Mouse (Mus musculus) CD4-positive helper T cell, adult 2 months (primary cell): ENCODE measurements around the gene Hexim2.

Experiments
- DNase-seq: peaks from one replicate; pipeline ENCODE4 v3.0.0-alpha.2; 2012; ENCODE audit warnings: low read depth, missing footprints, low spot score

The Hexim2 gene

DNA sequence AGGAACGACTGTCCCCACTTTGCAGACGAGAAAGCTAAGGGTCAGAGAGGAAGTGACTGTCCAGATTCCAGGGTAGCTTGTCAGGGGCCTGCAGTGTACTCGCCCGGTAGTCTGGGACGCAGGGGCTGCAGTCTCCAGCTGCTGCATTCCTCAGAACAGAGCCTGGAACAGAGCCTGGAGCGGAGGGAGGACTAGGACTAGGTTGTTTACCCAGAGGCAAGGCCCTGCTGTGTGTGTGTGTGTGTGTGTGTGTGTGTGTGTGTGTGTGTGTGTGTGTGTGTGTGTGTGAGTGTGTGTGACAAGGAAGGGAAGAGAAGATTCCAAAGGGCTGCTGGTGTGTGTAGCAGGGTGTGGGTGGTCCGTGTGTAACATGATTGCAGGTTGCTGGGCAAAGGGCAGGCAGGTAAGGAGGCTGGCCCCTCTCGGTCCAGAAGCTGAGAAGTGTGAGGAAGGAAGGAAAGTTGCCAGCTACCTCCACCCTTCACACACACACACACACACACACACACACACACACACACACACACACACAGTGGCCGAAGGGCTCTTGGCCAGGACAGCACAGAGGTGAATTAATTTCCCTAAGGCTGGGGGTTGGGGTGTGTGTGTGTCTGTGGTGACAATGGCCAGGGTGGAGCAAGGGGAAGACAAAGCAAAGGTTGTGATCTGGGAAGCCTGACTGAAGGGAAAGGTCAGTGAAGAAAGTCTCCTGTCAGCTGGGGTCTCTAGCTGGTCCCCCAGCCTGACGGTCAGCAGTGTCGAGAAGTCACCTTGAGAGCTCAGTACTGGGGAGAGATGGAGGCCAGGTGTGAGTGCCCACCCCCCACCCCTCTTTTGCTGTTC lies 9.1 kb downstream of the Hexim2 start:
- no peak for DNase-seq

DNA sequence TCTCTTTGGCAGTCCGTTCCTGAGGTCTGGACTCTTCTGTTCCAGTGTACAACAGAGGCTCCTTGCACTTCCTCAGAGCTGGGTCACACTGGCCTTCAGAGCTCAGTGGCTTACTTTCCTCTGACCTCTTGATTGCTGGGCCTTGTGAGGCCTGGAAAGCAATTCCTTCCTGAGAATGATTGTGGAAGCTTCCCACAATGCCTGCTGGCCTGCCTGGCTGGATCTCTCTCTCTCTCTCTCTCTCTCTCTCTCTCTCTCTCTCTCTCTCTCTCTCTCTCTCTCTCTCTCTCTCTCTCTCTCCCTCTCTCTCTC lies 9.7 kb downstream of the Hexim2 start:
- DNase-seq = no peak

DNA sequence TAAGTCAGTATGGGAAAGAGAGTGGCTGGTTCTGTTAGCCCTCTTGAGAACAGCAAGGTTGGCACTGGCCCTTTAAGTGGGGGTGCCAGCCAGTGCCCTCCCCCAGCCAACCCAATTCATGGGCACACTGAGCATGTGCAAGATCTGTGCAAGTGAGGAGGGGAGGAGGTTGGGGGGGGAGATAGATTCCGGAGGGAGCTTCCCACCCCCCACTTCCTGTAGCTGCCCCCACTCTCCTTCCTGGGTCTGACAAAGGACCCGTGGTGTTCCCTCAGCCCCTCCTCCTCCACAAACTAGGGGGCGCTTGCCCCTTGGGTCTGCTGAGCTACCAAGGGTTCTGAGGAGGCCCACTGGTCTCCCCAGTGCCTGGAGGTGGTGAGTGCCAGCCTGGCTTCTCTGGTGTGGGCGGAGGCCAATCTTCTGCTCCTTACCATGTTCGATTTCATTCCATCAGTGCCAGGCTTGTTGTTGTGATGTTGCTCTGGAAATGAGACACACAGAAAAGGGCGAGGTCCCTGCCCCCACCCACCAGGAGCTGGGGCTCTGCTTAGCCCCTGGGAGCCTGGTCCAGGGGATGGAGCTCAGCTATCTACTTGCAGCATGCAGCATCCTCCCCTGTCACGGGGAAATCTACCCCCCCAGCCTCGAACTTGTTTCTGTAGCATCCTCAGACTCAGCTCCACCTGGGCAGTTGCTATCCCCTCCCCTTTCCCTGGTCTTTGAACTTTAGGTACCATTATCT lies 10.4 kb downstream of the Hexim2 start:
- peak; percentile 83 for DNase-seq

GRCm38 (mm10) chr11:103144309-103145285 lies 12.4 kb downstream of the Hexim2 start:
- DNase-seq = no peak

- DNase-seq = no peak
Observed at GRCm38 (mm10) chr11:103146386-103146785, 14.2 kb downstream of the Hexim2 start.

GRCm38 (mm10) chr11:103147766-103148165 lies 15.5 kb downstream of the Hexim2 start:
- no peak for DNase-seq

GRCm38 (mm10) chr11:103149771-103150170 lies 17.5 kb downstream of the Hexim2 start:
- DNase-seq = no peak

DNA sequence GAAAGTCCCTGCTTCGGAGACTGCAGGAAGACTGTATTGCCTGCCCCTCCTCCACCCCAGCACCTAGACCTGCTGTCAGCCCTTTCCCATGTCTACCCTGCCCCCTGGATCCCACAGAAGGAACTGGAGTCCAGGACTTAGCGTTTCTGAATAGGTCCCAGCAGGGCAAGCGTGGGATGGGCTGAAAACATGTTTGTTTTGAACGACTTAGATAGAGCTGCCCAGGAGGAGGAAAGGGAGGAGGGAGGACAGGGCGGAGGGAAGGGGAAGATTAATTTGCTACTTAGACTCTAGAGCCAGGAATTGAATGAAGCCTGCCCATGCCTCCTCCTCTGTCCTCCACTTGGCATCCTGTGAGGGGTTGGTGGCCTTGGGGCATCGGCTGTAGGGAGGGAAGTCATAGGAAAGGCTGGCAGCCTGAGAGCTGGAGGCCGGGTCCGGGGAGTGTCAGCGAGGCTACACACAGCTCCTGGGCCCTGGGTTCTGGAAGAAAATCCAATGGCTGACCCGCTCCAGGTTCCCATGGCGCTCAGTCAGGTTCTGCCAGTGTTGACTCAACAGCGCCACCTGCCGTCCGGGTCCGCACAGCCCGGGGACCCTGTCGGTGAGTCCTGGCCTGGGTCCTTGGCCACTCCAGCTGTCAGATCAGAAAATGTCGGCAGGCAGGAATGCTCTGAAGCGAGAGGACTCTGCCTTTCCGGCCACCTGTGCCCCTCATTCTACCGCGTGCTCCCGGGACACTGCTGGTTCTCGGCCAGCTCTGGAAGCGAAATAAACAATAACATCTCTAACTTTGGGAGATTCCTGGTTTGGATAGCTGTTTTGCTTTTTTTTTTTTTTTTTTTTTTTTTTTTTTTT lies 26.6 kb downstream of the Hexim2 start:
- DNase-seq = peak; percentile 91

DNA sequence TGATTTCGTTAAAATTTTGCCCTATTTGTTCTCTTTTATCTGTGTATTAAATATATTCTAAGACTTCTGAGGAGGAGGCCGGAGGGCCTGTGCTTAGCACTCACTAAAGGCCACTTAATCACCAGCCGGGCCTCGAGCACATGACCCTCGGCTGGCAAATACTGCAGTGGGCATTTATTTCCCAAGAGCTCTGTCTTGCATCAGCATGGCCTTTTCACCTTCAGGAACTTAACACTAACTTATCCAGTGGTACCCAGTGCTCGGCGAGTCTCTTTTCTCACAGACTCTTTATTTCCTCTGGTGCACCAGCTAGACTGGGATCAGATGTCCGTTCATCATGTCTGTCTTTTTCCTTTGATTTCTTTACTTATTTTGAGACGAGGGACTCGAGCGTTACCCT lies 28.5 kb downstream of the Hexim2 start:
- DNase-seq = no peak

DNA sequence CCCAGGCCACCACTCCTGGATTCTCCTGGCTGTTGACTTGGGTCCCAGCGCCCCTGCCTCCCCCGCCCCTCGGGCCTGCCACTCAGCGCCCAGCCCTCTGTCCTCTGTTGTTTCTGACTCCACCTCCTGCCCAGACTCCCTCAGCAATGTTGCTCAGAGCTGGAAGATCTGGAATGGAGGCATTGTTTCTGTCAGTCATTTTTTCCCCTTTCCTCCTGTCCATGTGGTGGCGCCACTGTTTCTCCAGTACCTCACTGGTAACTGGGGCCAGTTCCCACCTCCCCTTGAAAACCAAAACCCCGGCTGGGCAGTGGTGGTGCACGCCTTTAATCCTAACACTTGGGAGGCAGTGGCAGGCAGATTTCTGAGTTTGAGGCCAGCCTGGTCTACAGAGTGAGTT lies 29.2 kb downstream of the Hexim2 start:
- DNase-seq = no peak

DNA sequence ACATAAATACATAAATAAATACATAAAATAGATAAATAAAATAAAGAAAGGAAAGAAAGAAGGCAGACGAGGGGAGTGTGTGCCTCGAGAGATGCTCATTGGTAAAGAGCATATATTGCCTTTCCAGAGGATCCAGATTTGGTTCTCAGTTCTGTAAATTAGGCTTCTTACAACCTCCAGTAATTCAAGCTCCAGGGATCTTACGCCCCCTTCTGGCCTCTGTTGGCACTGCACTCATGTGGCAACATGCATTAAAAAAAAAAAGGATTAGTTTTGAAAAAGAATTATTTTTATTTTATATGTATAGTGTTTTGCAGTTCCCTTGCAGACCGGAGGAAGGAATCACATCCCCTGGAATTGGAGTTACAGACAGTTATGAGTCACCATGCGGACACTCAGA lies 29.9 kb downstream of the Hexim2 start:
- peak; percentile 57 for DNase-seq

- DNase-seq = no peak
Observed at GRCm38 (mm10) chr11:103164391-103164790, 32.2 kb downstream of the Hexim2 start.

- DNase-seq = peak; percentile 82
Observed at GRCm38 (mm10) chr11:103168690-103169390, 36.6 kb downstream of the Hexim2 start.

DNA sequence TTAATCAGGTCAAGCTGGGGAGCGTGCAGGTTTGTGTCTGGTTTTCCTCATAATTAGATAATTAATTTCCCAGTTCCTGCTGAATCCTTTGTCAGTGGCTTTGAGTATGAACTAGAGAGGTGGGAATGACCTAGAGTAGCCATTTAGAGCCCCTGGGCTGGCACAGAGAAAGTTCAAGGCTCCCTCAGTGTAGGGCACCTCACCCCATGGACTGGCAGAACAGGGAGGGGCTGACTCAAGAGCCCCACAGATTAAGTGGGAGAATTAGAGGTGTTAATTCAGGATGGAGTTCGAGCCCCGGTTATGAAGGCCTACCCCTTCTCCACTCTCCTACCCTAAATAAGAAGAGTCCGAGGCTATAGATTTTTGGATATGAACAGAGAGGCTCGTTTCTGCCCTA lies 37.4 kb downstream of the Hexim2 start:
- DNase-seq = no peak

- peak; percentile 46 for DNase-seq
Observed at GRCm38 (mm10) chr11:103170111-103170493, 37.9 kb downstream of the Hexim2 start.

- peak; percentile 76 for DNase-seq
Observed at GRCm38 (mm10) chr11:103170494-103171285, 38.5 kb downstream of the Hexim2 start, which contains the start of gene Fmnl1. TSS of gene Fmnl1 (plus strand) at chr11:103171107.

GRCm38 (mm10) chr11:103171286-103171620 lies 39.0 kb downstream of the Hexim2 start:
- no peak for DNase-seq

GRCm38 (mm10) chr11:103171703-103172391 lies 39.6 kb downstream of the Hexim2 start:
- DNase-seq = peak; percentile 28
